Mouse (Mus musculus): Measurements from ENCODE around the gene Golga7b.
A peak's percentile ranks its signal among the peaks of the same experiment; 100 is the strongest.

Gene Golga7b

GRCm38 (mm10) chr19:42303210-42303813 is 55.9 kb downstream of the Golga7b start:
- DNase-seq (ENCODE audit: low read depth): no peak

GRCm38 (mm10) chr19:42304506-42304905 is 57.1 kb downstream of the Golga7b start:
- no peak for DNase-seq (ENCODE audit: low read depth)

GRCm38 (mm10) chr19:42305746-42306145 is 58.4 kb downstream of the Golga7b start:
- DNase-seq (ENCODE audit: low read depth): no peak

- no peak for DNase-seq (ENCODE audit: low read depth)
Observed at GRCm38 (mm10) chr19:42306202-42306601, 58.8 kb downstream of the Golga7b start.

GRCm38 (mm10) chr19:42307019-42307418 is 59.6 kb downstream of the Golga7b start:
- no peak for DNase-seq (ENCODE audit: low read depth)

GRCm38 (mm10) chr19:42308931-42309330 is 61.6 kb downstream of the Golga7b start:
- no peak for DNase-seq (ENCODE audit: low read depth)

GRCm38 (mm10) chr19:42311332-42311731 is 64.0 kb downstream of the Golga7b start:
- no peak for DNase-seq (ENCODE audit: low read depth)

- DNase-seq (ENCODE audit: low read depth): no peak
Observed at GRCm38 (mm10) chr19:42312191-42312590, 64.8 kb downstream of the Golga7b start.

GRCm38 (mm10) chr19:42315070-42315679 is 67.8 kb downstream of the Golga7b start:
- no peak for DNase-seq (ENCODE audit: low read depth)

- DNase-seq (ENCODE audit: low read depth): peak; percentile 90
Observed at GRCm38 (mm10) chr19:42315914-42316313, 68.5 kb downstream of the Golga7b start.

GRCm38 (mm10) chr19:42316525-42316924 is 69.2 kb downstream of the Golga7b start:
- peak; percentile 50 for DNase-seq (ENCODE audit: low read depth)

GRCm38 (mm10) chr19:42316998-42317397 is 69.6 kb downstream of the Golga7b start:
- no peak for DNase-seq (ENCODE audit: low read depth)

GRCm38 (mm10) chr19:42317648-42318425 is 70.5 kb downstream of the Golga7b start:
- DNase-seq (ENCODE audit: low read depth): peak; percentile 53

All from NIH3T3 (cell line).